ENCODE assay signal across 8 mouse cellular contexts in genomic region chr8:83874881-83875655, GRCm38 (mm10). TPM values are rescaled to one million over a fixed set of nuclear protein-coding genes. Genes with fewer than 3 reads are reported as not detected.
DNase-seq lines count a peak whose midpoint lies in the region; ATAC-seq and TF ChIP-seq lines count a peak whose summit lies in the region.

No protein-coding gene starts in this region.

- H3ac ChIP-seq in myocyte (ENCODE audit: control insufficient read depth, insufficient read length): peak overlapping the region; percentile 33

- ATAC-seq in CD4-positive, CD25-positive, alpha-beta regulatory T cell, adult 4 months: no peak

- peak overlapping the region; percentile 22 for H3K4me3 ChIP-seq in myocyte

- no peak for TF ChIP-seq POLR2A in myocyte (IDR thresholded peaks at IDR 0.05; ENCODE audit: insufficient read length, low read depth)

- H3K27me3 ChIP-seq in myocyte (ENCODE audit: control insufficient read depth, insufficient read depth, insufficient read length): peaks cover 6% of the 10 kb centered on the region

- peak overlapping the region; percentile 67 for H3K4me2 ChIP-seq in myocyte (ENCODE audit: low read depth)

- no peaks in the 10 kb centered on the region for H3K36me3 ChIP-seq in myocyte (ENCODE audit: control insufficient read depth, insufficient read depth)

- DNase-seq in CD4-positive, CD25-positive, alpha-beta regulatory T cell, adult 2 months (ENCODE audit: low read depth, low spot score): peak; percentile 30
- DNase-seq in cerebellum, postnatal 10 days: peak; percentile 86
- peak; percentile 63 for DNase-seq in gastrocnemius, postnatal 10 days
- peak; percentile 14 for DNase-seq in induced T-regulatory cell, adult 2 months (ENCODE audit: low read depth)
- peak; percentile 58 for DNase-seq in liver
- DNase-seq in urinary bladder, postnatal 10 days (ENCODE audit: low spot score): peak; percentile 20

- no peaks in the 10 kb centered on the region for H3K79me2 ChIP-seq in myocyte (ENCODE audit: control insufficient read depth, insufficient read depth)

TF ChIP-seq in myocyte, 11 proteins besides CTCF, POLR2A, EP300 and RAD21:
- TF ChIP-seq TCF12 (IDR thresholded peaks at IDR 0.05; ENCODE audit: insufficient read depth, poor library complexity, severe bottlenecking): no peak
- no peak for TF ChIP-seq MYOD1 (IDR thresholded peaks at IDR 0.05; ENCODE audit: control insufficient read depth in 1 of 3, insufficient read length in 2 of 3, low read depth in 2 of 3)
- TF ChIP-seq MYOG (IDR thresholded peaks at IDR 0.05; ENCODE audit: control insufficient read depth in 1 of 3, insufficient read depth in 1 of 3, insufficient read length in 2 of 3, low read depth in 2 of 3): no peak
- no peak for TF ChIP-seq USF1 (IDR thresholded peaks at IDR 0.05; ENCODE audit: low read depth)
- TF ChIP-seq REST (IDR thresholded peaks at IDR 0.05; ENCODE audit: insufficient read depth, insufficient read length): no peak
- no peak for TF ChIP-seq E2F4 (IDR thresholded peaks at IDR 0.05; ENCODE audit: insufficient read depth)
- no peak for TF ChIP-seq MAX (IDR thresholded peaks at IDR 0.05; ENCODE audit: low read depth)
- no peak for TF ChIP-seq TCF3 (IDR thresholded peaks at IDR 0.05; ENCODE audit: insufficient read length, low read depth)
- no peak for TF ChIP-seq SRF (IDR thresholded peaks at IDR 0.05; ENCODE audit: control insufficient read depth, insufficient read length, low read depth)
- no peak for TF ChIP-seq POLR2AphosphoS2 (IDR thresholded peaks at IDR 0.05; ENCODE audit: insufficient read length, low read depth)
TF ChIP-seq in myocyte: peak in this region for 0.

RNA-seq across cellular contexts. Expression of gene Adgrl1, which starts 24.8 kb away (rescaled TPM):
- polyA plus RNA-seq in CD4-positive, CD25-positive, alpha-beta regulatory T cell, adult 4 months (2017; shearing (Covaris generic)): 10 to 100 TPM in 1 of 2 experiments, 1 to 10 TPM in 1; 8.9 to 11.5 TPM
- total RNA-seq in gastrocnemius, postnatal 10 days (2021): 10 to 100 TPM; 19.6 to 25.2 TPM
- polyA plus RNA-seq in myocyte (2012; fragmentation: generic; extraction: Trizol): 11.5 TPM

Comparison
In these comparisons a context has a peak if more than half of its experiments do, and no peak if none do; other contexts are left out.
1. DNase-seq: peak in every context shown above with its lines; median percentile 86 in cerebellum, postnatal 10 days; 63 in gastrocnemius, postnatal 10 days; 58 in liver; 30 in CD4-positive, CD25-positive, alpha-beta regulatory T cell, adult 2 months; 20 in urinary bladder, postnatal 10 days; 14 in induced T-regulatory cell, adult 2 months.